Mouse (Mus musculus) lung, adult 2 months (tissue): ENCODE data around the gene Eif4g3.

Experiments
- CTCF ChIP-seq: fragments of 200-500 bp; IDR thresholded peaks from 2 replicates; pipeline ENCODE4 v1.5.1; 2011; ENCODE audit warnings: mild to moderate bottlenecking, low read length, control low read depth; ENCODE audit not compliant: insufficient read depth
- POLR2A ChIP-seq: fragments of 200-500 bp; IDR thresholded peaks from 2 replicates; pipeline ENCODE4 v1.6.1; 2011; ENCODE audit warnings: low read depth, mild to moderate bottlenecking, control low read depth, low read length, borderline replicate concordance; ENCODE audit errors: extremely low read depth

- TF ChIP-seq POLR2A: no peak
- no peak for TF ChIP-seq CTCF
These were observed 168.7 kb downstream of the Eif4g3 start for GRCm38 (mm10) chr4:138161550-138161949.
